Mouse (Mus musculus) embryo, embryonic 11 days (tissue): ENCODE results near the gene Rtl5.
"Not testable (repeated sequence)": the region's sequence is repeated elsewhere in the genome, so short reads cannot be mapped to it uniquely, and the experiment has no call there.

Experiments used
- DNase-seq: peaks from one replicate; pipeline ENCODE4 v3.0.0-alpha.2; 2015

The Rtl5 gene

GRCm38 (mm10) chrX:102070591-102071471 is at the start of gene Rtl5:
Gene Rtl5, minus strand, starts transcription at chrX:102071304.
- DNase-seq = peak; percentile 88

GRCm38 (mm10) chrX:102119042-102119864 is 48.1 kb upstream of the Rtl5 start, which contains the start of gene Pin4:
Gene Pin4, plus strand, starts transcription at chrX:102119447.
- DNase-seq = peak; percentile 92

- DNase-seq = peak; percentile 7
Measured at GRCm38 (mm10) chrX:102115676-102116075, 44.6 kb upstream of the Rtl5 start.

- not testable (repeated sequence) for DNase-seq
Measured at GRCm38 (mm10) chrX:102109349-102109748, 38.2 kb upstream of the Rtl5 start.

GRCm38 (mm10) chrX:102103830-102104229 is 32.7 kb upstream of the Rtl5 start:
- DNase-seq = not testable (repeated sequence)

- no peak for DNase-seq
Measured at GRCm38 (mm10) chrX:102101886-102102285, 30.8 kb upstream of the Rtl5 start.

GRCm38 (mm10) chrX:102094381-102094904 is 23.3 kb upstream of the Rtl5 start:
- no peak for DNase-seq

GRCm38 (mm10) chrX:102090605-102091004 is 19.5 kb upstream of the Rtl5 start:
- no peak for DNase-seq

GRCm38 (mm10) chrX:102085798-102086443 is 14.8 kb upstream of the Rtl5 start:
- no peak for DNase-seq

- DNase-seq = no peak
Measured at GRCm38 (mm10) chrX:102082340-102082739, 11.2 kb upstream of the Rtl5 start.

- peak; percentile 73 for DNase-seq
Measured at GRCm38 (mm10) chrX:102081573-102082279, 10.6 kb upstream of the Rtl5 start.

GRCm38 (mm10) chrX:102081076-102081475 is 10.0 kb upstream of the Rtl5 start:
- no peak for DNase-seq

- no peak for DNase-seq
Measured at GRCm38 (mm10) chrX:102076886-102077765, 6.0 kb upstream of the Rtl5 start.

- DNase-seq = no peak
Measured at GRCm38 (mm10) chrX:102075158-102075557, 4.1 kb upstream of the Rtl5 start.

GRCm38 (mm10) chrX:102074435-102074834 is 3.3 kb upstream of the Rtl5 start:
- DNase-seq = no peak

GRCm38 (mm10) chrX:102073605-102074325 is 2.7 kb upstream of the Rtl5 start:
- DNase-seq = no peak

GRCm38 (mm10) chrX:102071517-102071916 is 413 bp upstream of the Rtl5 start:
- no peak for DNase-seq

GRCm38 (mm10) chrX:102068811-102069540 is 2.1 kb downstream of the Rtl5 start:
- DNase-seq = no peak

GRCm38 (mm10) chrX:102067118-102067517 is 4.0 kb downstream of the Rtl5 start:
- no peak for DNase-seq

- peak; percentile 77 for DNase-seq
Measured at GRCm38 (mm10) chrX:102066134-102066533, 5.0 kb downstream of the Rtl5 start.
